Mouse (Mus musculus) cerebellum, adult (tissue): ENCODE measurements around the gene Rnf103.

Source experiments
- ATAC-seq: cut with Nextera tagmentation; 2 replicates; pipeline ENCODE4 v1.9.2; 2017; ENCODE audit warnings: mild to moderate bottlenecking, moderate library complexity, mixed read lengths; ENCODE audit not compliant: insufficient number of reproducible peaks, low FRiP score, low TSS enrichment

Rnf103 gene

GRCm38 (mm10) chr6:71487966-71488365 is 5.7 kb upstream of the Rnf103 start:
- ATAC-seq, result no peak

- ATAC-seq, result no peak
Measured at GRCm38 (mm10) chr6:71492136-71492535, 1.6 kb upstream of the Rnf103 start.

- no peak for ATAC-seq
Measured at GRCm38 (mm10) chr6:71492756-71493674, 679 bp upstream of the Rnf103 start.

- peak; percentile 62 for ATAC-seq
Measured at GRCm38 (mm10) chr6:71494341-71495020, 787 bp downstream of the Rnf103 start.

- no peak for ATAC-seq
Measured at GRCm38 (mm10) chr6:71500575-71500974, 6.9 kb downstream of the Rnf103 start.

- ATAC-seq, result no peak
Measured at GRCm38 (mm10) chr6:71503001-71503400, 9.3 kb downstream of the Rnf103 start.

- no peak for ATAC-seq
Measured at GRCm38 (mm10) chr6:71503670-71504069, 10.0 kb downstream of the Rnf103 start.

GRCm38 (mm10) chr6:71504091-71504490 is 10.4 kb downstream of the Rnf103 start:
- ATAC-seq, result no peak

- ATAC-seq, result no peak
Measured at GRCm38 (mm10) chr6:71505671-71506070, 12.0 kb downstream of the Rnf103 start.

GRCm38 (mm10) chr6:71519476-71519875 is 25.8 kb downstream of the Rnf103 start:
- peak; percentile 76 for ATAC-seq

GRCm38 (mm10) chr6:71525556-71525955 is 31.9 kb downstream of the Rnf103 start:
- ATAC-seq, result peak; percentile 88

- ATAC-seq, result peak; percentile 32
Measured at GRCm38 (mm10) chr6:71527056-71527455, 33.4 kb downstream of the Rnf103 start.

- no peak for ATAC-seq
Measured at GRCm38 (mm10) chr6:71527826-71528225, 34.1 kb downstream of the Rnf103 start.

GRCm38 (mm10) chr6:71530176-71530575 is 36.5 kb downstream of the Rnf103 start:
- 0 out of 2 replicates have a peak, but pooled peaks have one; percentile 17 for ATAC-seq

GRCm38 (mm10) chr6:71537286-71537685 is 43.6 kb downstream of the Rnf103 start:
- no peak for ATAC-seq

- ATAC-seq, result peak; percentile 98
Measured at GRCm38 (mm10) chr6:71543686-71544499, 50.2 kb downstream of the Rnf103 start, which contains the start of gene Chmp3. Gene Chmp3, plus strand, starts transcription at chr6:71543797.

- ATAC-seq, result no peak
Measured at GRCm38 (mm10) chr6:71555507-71555951, 61.8 kb downstream of the Rnf103 start.

GRCm38 (mm10) chr6:71556826-71557225 is 63.1 kb downstream of the Rnf103 start:
- ATAC-seq, result no peak
